Mouse (Mus musculus): Measurements from ENCODE around the gene Foxo3. TPM values are rescaled to one million over a fixed set of nuclear protein-coding genes. Genes with fewer than 3 reads are reported as not detected.

Gene Foxo3
- polyA plus RNA-seq, 1 experiment from 2014 or later = 3.3 TPM

GRCm38 (mm10) chr10:42297109-42297508, 20.6 kb upstream of the Foxo3 start:
- Histone ChIP-seq H3K4me1 (peaks cover 15% of the 10 kb centered on the region), H3K27me3 (replicated peaks; ENCODE audit: low read depth, poor library complexity, severe bottlenecking) (peaks cover 5% of the 10 kb centered on the region; the same call in 1 of the 2 replicates), H3K9me3 (no peaks in the 10 kb centered on the region), H3K36me3 (replicated peaks) (no peaks in the 10 kb centered on the region), H3K4me3 (no peak overlapping the region), H3K27ac (replicated peaks) (no peak overlapping the region)
- WGBS = 80% methylated on average over 2 of the region's 2 CpGs
- DNase-seq (ENCODE audit: low spot score) = no peak

DNA sequence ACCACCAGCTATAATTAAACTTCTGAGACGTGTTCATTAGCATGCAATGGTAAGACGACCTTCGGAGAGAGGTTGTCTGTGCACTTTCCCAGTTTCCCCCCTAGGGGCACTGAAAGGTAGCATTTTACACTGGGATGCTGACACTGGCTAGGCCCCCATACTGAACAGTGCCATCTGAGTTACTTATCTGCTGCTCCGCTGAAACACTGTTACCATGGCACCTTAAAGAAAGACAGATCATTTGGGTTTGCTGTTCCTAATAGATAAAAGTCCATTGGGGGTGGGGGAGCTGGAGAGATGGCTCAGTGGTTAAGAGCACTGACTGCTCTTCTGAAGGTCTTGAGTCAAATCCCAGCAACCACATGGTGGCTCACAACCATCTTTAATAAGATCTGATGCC, 20.0 kb upstream of the Foxo3 start:
- 62% methylated on average over 4 of the region's 4 CpGs for WGBS

DNA sequence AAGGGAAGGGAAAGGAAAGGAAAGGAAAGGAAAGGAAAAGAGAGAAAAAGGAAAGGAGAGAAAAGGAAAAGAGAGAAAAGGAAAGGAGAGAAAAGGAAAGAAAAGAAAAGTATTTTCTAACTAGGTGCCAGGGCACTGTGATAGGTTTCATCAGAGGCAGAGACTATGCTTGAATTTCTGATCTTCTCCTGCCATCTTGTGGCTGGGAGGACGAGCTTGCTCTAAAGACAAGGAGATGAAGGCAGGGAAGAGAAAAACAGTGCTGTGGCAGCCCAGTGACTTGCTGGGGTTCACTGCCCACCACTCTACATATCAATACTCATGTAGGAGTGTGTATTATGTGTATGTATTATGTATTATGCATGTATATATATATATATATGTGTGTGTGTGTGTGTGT, 18.5 kb upstream of the Foxo3 start:
- no peak overlapping the region for H3K27ac ChIP-seq (replicated peaks)
- H3K9me3 ChIP-seq = no peaks in the 10 kb centered on the region
- H3K36me3 ChIP-seq (replicated peaks) = no peaks in the 10 kb centered on the region
- 0% methylated on average over 1 of the region's 1 CpGs for WGBS
- peaks cover 14% of the 10 kb centered on the region for H3K4me1 ChIP-seq
- no peak for DNase-seq (ENCODE audit: low spot score)
- no peak overlapping the region for H3K4me3 ChIP-seq
- peaks cover 5% of the 10 kb centered on the region; the same call in 1 of the 2 replicates for H3K27me3 ChIP-seq (replicated peaks; ENCODE audit: low read depth, poor library complexity, severe bottlenecking)

More for the DNA sequence above, 20.0 kb upstream of the Foxo3 start:
- Histone ChIP-seq H3K27ac (replicated peaks) (no peak overlapping the region), H3K9me3 (no peaks in the 10 kb centered on the region), H3K27me3 (replicated peaks; ENCODE audit: low read depth, poor library complexity, severe bottlenecking) (peaks cover 5% of the 10 kb centered on the region; the same call in 1 of the 2 replicates), H3K4me3 (no peak overlapping the region), H3K4me1 (peaks cover 15% of the 10 kb centered on the region), H3K36me3 (replicated peaks) (no peaks in the 10 kb centered on the region)
- no peak for DNase-seq (ENCODE audit: low spot score)

- Histone ChIP-seq H3K27ac (replicated peaks) (no peak overlapping the region), H3K4me3 (no peak overlapping the region), H3K36me3 (replicated peaks) (no peaks in the 10 kb centered on the region), H3K27me3 (replicated peaks; ENCODE audit: low read depth, poor library complexity, severe bottlenecking) (peaks cover 9% of the 10 kb centered on the region; the same call in 1 of the 2 replicates), H3K9me3 (no peaks in the 10 kb centered on the region), H3K4me1 (peaks cover 9% of the 10 kb centered on the region; the same call in 1 of the 2 replicates)
- DNase-seq (ENCODE audit: low spot score) = no peak
- 71% methylated on average over 2 of the region's 2 CpGs for WGBS
Measured at GRCm38 (mm10) chr10:42294392-42294791, 17.8 kb upstream of the Foxo3 start.

DNA sequence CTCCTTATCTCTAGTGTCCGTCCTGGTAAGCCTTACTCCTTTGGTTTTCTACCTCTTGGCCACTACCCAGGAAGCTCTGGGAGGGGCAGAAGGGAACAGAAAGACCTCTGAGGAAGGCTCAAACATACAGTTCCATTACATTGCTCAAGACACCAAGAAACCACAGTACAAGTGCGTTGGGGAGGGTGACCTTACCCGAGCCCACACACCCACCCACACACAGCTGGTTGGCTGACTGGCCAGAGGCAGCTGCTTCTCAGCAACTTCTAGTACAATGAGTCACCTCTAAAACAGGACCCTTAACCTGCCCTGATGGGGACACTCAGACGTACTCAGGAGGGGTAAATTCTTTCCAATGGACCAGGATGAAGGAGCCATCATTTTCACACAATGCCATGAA, 17.3 kb upstream of the Foxo3 start:
- H3K36me3 ChIP-seq (replicated peaks) = no peaks in the 10 kb centered on the region
- WGBS = 75% methylated on average over 4 of the region's 4 CpGs
- DNase-seq (ENCODE audit: low spot score) = no peak
- H3K4me3 ChIP-seq = no peak overlapping the region
- peaks cover 9% of the 10 kb centered on the region; the same call in 1 of the 2 replicates for H3K27me3 ChIP-seq (replicated peaks; ENCODE audit: low read depth, poor library complexity, severe bottlenecking)
- H3K4me1 ChIP-seq = peaks cover 9% of the 10 kb centered on the region; the same call in 1 of the 2 replicates
- H3K9me3 ChIP-seq = no peaks in the 10 kb centered on the region
- H3K27ac ChIP-seq (replicated peaks) = no peak overlapping the region

GRCm38 (mm10) chr10:42291360-42291759, 14.8 kb upstream of the Foxo3 start:
- WGBS = 56% methylated on average over 5 of the region's 5 CpGs
- Histone ChIP-seq H3K4me3 (no peak overlapping the region), H3K36me3 (replicated peaks) (no peaks in the 10 kb centered on the region), H3K27me3 (replicated peaks; ENCODE audit: low read depth, poor library complexity, severe bottlenecking) (peaks cover 9% of the 10 kb centered on the region; the same call in 1 of the 2 replicates), H3K27ac (replicated peaks) (no peak overlapping the region), H3K4me1 (peaks cover 9% of the 10 kb centered on the region; the same call in 1 of the 2 replicates), H3K9me3 (peaks cover 5% of the 10 kb centered on the region; the same call in 1 of the 2 replicates)
- DNase-seq (ENCODE audit: low spot score) = peak; percentile 68

DNA sequence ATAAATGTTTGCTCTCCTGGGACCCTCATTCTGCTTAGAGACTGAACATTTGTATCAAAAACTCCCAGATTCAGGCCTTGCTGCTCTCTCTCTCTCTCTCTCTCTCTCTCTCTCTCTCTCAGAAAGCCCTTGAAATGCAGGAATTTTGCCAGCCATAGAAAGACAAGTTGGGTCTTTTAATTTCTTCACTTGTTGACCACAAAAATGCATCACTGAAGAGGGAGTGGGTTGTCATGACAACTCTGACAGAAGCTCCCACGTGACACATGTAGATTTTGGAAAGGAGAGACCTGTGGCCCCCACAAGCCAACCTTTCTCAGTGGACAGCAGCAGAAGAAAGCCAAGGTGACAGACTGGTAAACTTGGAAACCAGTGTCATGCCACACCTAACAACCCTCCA, 11.1 kb upstream of the Foxo3 start:
- Histone ChIP-seq H3K4me1 (peaks cover 9% of the 10 kb centered on the region; the same call in 1 of the 2 replicates), H3K9me3 (peaks cover 20% of the 10 kb centered on the region), H3K27me3 (replicated peaks; ENCODE audit: low read depth, poor library complexity, severe bottlenecking) (peaks cover 4% of the 10 kb centered on the region; the same call in 1 of the 2 replicates), H3K27ac (replicated peaks) (no peak overlapping the region), H3K4me3 (no peak overlapping the region), H3K36me3 (replicated peaks) (no peaks in the 10 kb centered on the region)
- no peak for DNase-seq (ENCODE audit: low spot score)
- 72% methylated on average over 1 of the region's 1 CpGs for WGBS

- Histone ChIP-seq H3K27me3 (replicated peaks; ENCODE audit: low read depth, poor library complexity, severe bottlenecking) (peaks cover 22% of the 10 kb centered on the region), H3K4me1 (peaks cover 42% of the 10 kb centered on the region), H3K9me3 (no peaks in the 10 kb centered on the region), H3K36me3 (replicated peaks) (no peaks in the 10 kb centered on the region), H3K4me3 (peak overlapping the region; percentile 89), H3K27ac (replicated peaks) (peak overlapping the region; percentile 95)
- WGBS = 2% methylated on average over 38 of the region's 38 CpGs
- DNase-seq (ENCODE audit: low spot score) = no peak
Measured at GRCm38 (mm10) chr10:42278307-42278850, 1.8 kb upstream of the Foxo3 start.

DNA sequence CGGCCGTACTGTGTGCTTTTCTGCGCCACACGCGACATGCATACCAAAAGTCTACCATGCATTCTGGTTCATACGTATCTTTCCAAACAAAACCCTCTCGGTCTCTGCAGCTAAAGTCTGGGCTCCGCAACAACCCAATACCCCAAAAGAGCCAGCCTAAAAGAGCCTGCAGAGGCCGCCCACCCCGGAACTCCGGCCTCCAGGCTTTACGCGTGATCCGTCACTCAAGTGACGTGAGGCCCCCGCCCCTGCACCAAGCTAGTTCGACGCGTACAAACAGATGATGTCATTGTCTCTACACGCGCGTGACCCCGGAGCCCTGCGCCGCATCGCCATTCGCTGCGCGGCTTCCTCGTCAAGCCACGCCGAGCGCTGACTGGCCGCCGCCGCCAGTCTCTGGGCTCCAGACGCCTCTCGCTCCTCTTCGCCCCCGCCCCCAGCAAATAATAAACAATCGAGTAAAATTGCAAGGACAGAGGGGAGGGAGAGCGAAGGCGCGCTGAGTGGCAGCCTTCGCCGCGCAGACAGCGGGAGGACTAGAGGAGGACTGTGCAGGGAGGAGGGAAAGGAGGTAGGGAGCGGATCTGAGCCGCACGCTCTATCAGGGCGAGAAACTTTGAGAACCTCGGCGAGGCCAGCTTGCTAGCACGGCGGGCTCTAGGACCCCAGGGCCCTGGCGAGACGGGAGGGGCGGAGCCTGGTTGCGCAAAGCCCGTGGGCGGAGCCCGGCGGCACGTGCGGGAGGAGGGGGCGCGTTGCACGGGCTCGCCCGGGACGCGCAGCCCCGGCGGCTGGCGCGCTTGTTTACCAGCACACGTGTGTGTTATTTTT, 1.1 kb upstream of the Foxo3 start:
- under 1% methylated on average over 78 of the region's 78 CpGs for WGBS

DNA sequence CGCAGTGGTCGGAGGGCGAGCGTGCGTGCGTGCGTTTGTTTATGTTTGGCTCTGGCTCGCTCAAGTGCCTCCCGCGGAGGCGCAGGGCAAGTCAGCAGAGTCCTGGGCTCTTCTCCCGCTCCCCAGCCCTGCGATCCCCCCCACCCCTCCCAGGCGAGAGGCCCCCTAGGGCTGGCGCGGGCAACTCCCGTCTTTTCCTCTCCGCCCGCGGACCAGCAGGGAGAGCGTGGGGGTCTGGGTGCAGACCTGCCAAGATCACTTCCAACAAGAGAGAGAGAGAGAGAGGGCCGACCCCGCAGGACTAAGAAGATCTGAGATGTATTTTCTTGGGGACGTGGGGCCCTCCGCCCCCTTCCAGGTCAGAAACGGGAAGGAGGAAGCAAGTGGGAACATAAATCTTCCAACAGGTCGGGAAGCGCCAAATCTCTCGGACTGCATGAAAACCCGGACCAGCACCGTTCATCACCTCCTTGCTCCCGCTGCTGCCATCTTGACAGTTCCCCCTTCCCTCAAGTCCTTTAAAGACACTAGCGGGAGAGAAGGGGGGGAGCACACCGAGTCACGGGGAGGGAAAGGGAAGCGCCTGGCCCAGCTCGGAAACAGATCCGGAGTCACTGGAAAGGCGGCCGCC, 569 bp downstream of the Foxo3 start:
- Histone ChIP-seq H3K4me1 (peaks cover 52% of the 10 kb centered on the region), H3K4me3 (peak overlapping the region; percentile 89)
- DNase-seq (ENCODE audit: low spot score) = peak; percentile 75

More for the DNA sequence above, 1.1 kb upstream of the Foxo3 start:
- H3K27me3 ChIP-seq (replicated peaks; ENCODE audit: low read depth, poor library complexity, severe bottlenecking) = peaks cover 26% of the 10 kb centered on the region
- peak overlapping the region; percentile 95 for H3K27ac ChIP-seq (replicated peaks)
- peaks cover 42% of the 10 kb centered on the region for H3K4me1 ChIP-seq
- DNase-seq (ENCODE audit: low spot score) = peak; percentile 98
- no peaks in the 10 kb centered on the region for H3K36me3 ChIP-seq (replicated peaks)
- no peaks in the 10 kb centered on the region for H3K9me3 ChIP-seq
- H3K4me3 ChIP-seq = peak overlapping the region; percentile 89

GRCm38 (mm10) chr10:42275401-42275870, 1.1 kb downstream of the Foxo3 start:
- peak overlapping the region; percentile 89 for H3K4me3 ChIP-seq
- under 1% methylated on average over 54 of the region's 54 CpGs for WGBS
- no peaks in the 10 kb centered on the region for H3K36me3 ChIP-seq (replicated peaks)
- H3K4me1 ChIP-seq = peaks cover 56% of the 10 kb centered on the region
- no peak for DNase-seq (ENCODE audit: low spot score)
- peaks cover 29% of the 10 kb centered on the region for H3K27me3 ChIP-seq (replicated peaks; ENCODE audit: low read depth, poor library complexity, severe bottlenecking)
- peak overlapping the region; percentile 95 for H3K27ac ChIP-seq (replicated peaks)
- H3K9me3 ChIP-seq = no peaks in the 10 kb centered on the region

More for the DNA sequence above, 569 bp downstream of the Foxo3 start:
- Histone ChIP-seq H3K27ac (replicated peaks) (peak overlapping the region; percentile 95), H3K9me3 (no peaks in the 10 kb centered on the region), H3K36me3 (replicated peaks) (no peaks in the 10 kb centered on the region), H3K27me3 (replicated peaks; ENCODE audit: low read depth, poor library complexity, severe bottlenecking) (peaks cover 29% of the 10 kb centered on the region)
- under 1% methylated on average over 40 of the region's 40 CpGs for WGBS

DNA sequence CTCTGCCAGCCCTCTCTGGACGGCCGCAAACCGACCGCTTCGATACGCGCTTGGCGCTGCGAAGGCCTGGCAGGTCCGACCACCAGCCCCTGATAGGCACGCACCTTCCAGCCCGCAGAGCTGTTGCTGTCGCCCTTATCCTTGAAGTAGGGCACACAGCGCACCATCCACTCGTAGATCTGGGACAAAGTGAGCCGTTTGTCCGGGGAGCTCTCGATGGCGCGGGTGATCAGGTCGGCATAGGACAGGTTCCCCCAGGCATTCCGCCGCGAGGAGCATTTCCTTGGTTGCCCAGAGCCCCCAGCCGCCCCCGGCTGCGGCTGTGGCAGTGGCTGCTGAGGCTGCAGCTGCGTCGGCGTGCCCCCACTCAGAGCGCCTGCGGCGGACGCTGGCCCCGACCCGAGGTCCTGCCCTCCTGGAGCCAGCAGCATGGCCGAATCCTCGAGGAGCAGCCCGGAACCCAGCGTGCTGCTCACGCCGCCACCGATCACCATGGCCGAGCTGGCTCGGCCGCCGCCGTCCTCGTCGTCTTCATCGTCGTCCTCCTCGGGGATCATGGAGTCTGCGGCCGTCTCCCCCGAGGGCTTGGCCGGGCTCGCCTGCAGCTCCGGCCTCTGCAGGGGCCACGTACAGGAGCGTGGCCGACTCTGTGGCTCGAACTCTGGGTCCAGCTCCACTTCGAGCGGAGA, 1.7 kb downstream of the Foxo3 start:
- peak; percentile 62 for DNase-seq (ENCODE audit: low spot score)
- H3K4me1 ChIP-seq = peaks cover 58% of the 10 kb centered on the region
- 1% methylated on average over 65 of the region's 65 CpGs for WGBS
- no peaks in the 10 kb centered on the region; the same call in 1 of the 2 replicates for H3K36me3 ChIP-seq (replicated peaks)
- peaks cover 29% of the 10 kb centered on the region for H3K27me3 ChIP-seq (replicated peaks; ENCODE audit: low read depth, poor library complexity, severe bottlenecking)
- H3K4me3 ChIP-seq = peak overlapping the region; percentile 89
- H3K27ac ChIP-seq (replicated peaks) = peak overlapping the region; percentile 95
- no peaks in the 10 kb centered on the region for H3K9me3 ChIP-seq

Measured in embryonic facial prominence, embryonic 10.5 days (tissue).